ENCODE assay signal across 8 mouse cellular contexts in genomic region chr4:137593601-137594495, GRCm38 (mm10). TPM values are rescaled to one million over a fixed set of nuclear protein-coding genes. Genes with fewer than 3 reads are reported as not detected.
A peak's percentile ranks its signal among the peaks of the same experiment; 100 is the strongest.
DNase-seq lines count a peak whose midpoint lies in the region; ATAC-seq lines count a peak whose summit lies in the region.

Gene Usp48, plus strand, starts transcription at chr4:137593755.

- under 1% methylated on average over 92 of the region's 92 CpGs for WGBS in heart, embryonic 14.5 days
- under 1% methylated on average over 90 of the region's 92 CpGs for WGBS in liver, embryonic 13.5 days (ENCODE audit: insufficient replicate concordance)
- under 1% methylated on average over 92 of the region's 92 CpGs for WGBS in stomach, embryonic 16.5 days

- no peaks in the 10 kb centered on the region for H3K36me3 ChIP-seq in heart, embryonic 14.5 days (ENCODE audit: control insufficient read depth, insufficient read depth, low read length)
- H3K36me3 ChIP-seq in liver, embryonic 13.5 days: peaks cover 8% of the 10 kb centered on the region; the same call in 1 of the 2 replicates
- H3K36me3 ChIP-seq in stomach, embryonic 16.5 days (ENCODE audit: control insufficient read depth, insufficient read depth, low read length): no peaks in the 10 kb centered on the region

- peak within 1 kb of the TSS; percentile 98 to 100 for H3K27ac ChIP-seq in heart, embryonic 14.5 days (replicated peaks in 1 of 2; ENCODE audit: control insufficient read depth in 1 of 2, insufficient read depth in 1 of 2, low read depth in 2 of 2, low read length in 2 of 2)
- peak within 1 kb of the TSS; percentile 99 for H3K27ac ChIP-seq in liver, embryonic 13.5 days
- peak within 1 kb of the TSS; percentile 98 for H3K27ac ChIP-seq in stomach, embryonic 16.5 days (ENCODE audit: low read length)

- DNase-seq in c-Kit-negative CD71-positive TER-119-positive erythroid progenitor cells, embryonic 14.5 days (ENCODE audit: low read depth, low spot score): peak; percentile 94
- peak; percentile 90 for DNase-seq in fibroblast of lung, adult 2 months (ENCODE audit: low read depth)
- DNase-seq in kidney, postnatal 14 days: peak; percentile 99
- DNase-seq in liver, embryonic 13.5 days: peak; percentile 97
- peak; percentile 98 for DNase-seq in neural tube, embryonic 10.5 days (ENCODE audit: extremely low spot score, low spot score)

- H3K4me2 ChIP-seq in heart, embryonic 14.5 days (ENCODE audit: low read length): peak within 1 kb of the TSS; percentile 92
- peak within 1 kb of the TSS; percentile 85 for H3K4me2 ChIP-seq in liver, embryonic 13.5 days
- H3K4me2 ChIP-seq in stomach, embryonic 16.5 days (ENCODE audit: low read depth, low read length): peak within 1 kb of the TSS; percentile 82

- H3K27me3 ChIP-seq in heart, embryonic 14.5 days (ENCODE audit: control insufficient read depth, insufficient read depth, low read length): no peaks in the 10 kb centered on the region
- H3K27me3 ChIP-seq in liver, embryonic 13.5 days: no peaks in the 10 kb centered on the region
- no peaks in the 10 kb centered on the region for H3K27me3 ChIP-seq in stomach, embryonic 16.5 days (ENCODE audit: control insufficient read depth, insufficient read depth, low read length)

- H3K4me3 ChIP-seq in heart, embryonic 14.5 days (ENCODE audit: control insufficient read depth in 1 of 2, insufficient read depth in 1 of 2, low read depth in 1 of 2, low read length in 2 of 2): peak within 1 kb of the TSS; percentile 90 to 98
- H3K4me3 ChIP-seq in liver, embryonic 13.5 days (replicated peaks): peak within 1 kb of the TSS; percentile 94
- peak within 1 kb of the TSS; percentile 90 for H3K4me3 ChIP-seq in stomach, embryonic 16.5 days (replicated peaks; ENCODE audit: low read length)

- peaks cover 5 to 15% of the 10 kb centered on the region in 2 experiments; a peak in 3 of 4 replicates for H3K4me1 ChIP-seq in heart, embryonic 14.5 days (ENCODE audit: control insufficient read depth in 2 of 2, insufficient read depth in 2 of 2, low read length in 2 of 2)
- peaks cover 39% of the 10 kb centered on the region for H3K4me1 ChIP-seq in liver, embryonic 13.5 days (replicated peaks)
- H3K4me1 ChIP-seq in stomach, embryonic 16.5 days (ENCODE audit: control insufficient read depth, insufficient read depth, low read length): peaks cover 14% of the 10 kb centered on the region

- peak; percentile 89 for ATAC-seq in CD4-positive, CD25-positive, alpha-beta regulatory T cell, adult 4 months
- peak; percentile 91 for ATAC-seq in heart, embryonic 14.5 days (ENCODE audit: insufficient number of reproducible peaks, insufficient read depth, low FRiP score, low read depth)
- ATAC-seq in liver, embryonic 13.5 days (ENCODE audit: low read depth): peak; percentile 89
- ATAC-seq in stomach, embryonic 16.5 days (ENCODE audit: insufficient read depth, low FRiP score): peak; percentile 95

- no peaks in the 10 kb centered on the region for H3K9me3 ChIP-seq in heart, embryonic 14.5 days (ENCODE audit: control insufficient read depth, low read length)
- no peaks in the 10 kb centered on the region for H3K9me3 ChIP-seq in liver, embryonic 13.5 days (replicated peaks)
- no peaks in the 10 kb centered on the region for H3K9me3 ChIP-seq in stomach, embryonic 16.5 days (replicated peaks; ENCODE audit: control insufficient read depth, low read length)

- H3K9ac ChIP-seq in heart, embryonic 14.5 days (ENCODE audit: low read length): peak within 1 kb of the TSS; percentile 91
- peak within 1 kb of the TSS; percentile 89 for H3K9ac ChIP-seq in liver, embryonic 13.5 days
- peak within 1 kb of the TSS; percentile 85 for H3K9ac ChIP-seq in stomach, embryonic 16.5 days (ENCODE audit: low read length)

RNA-seq across cellular contexts. Expression of gene Usp48, which starts in this region (rescaled TPM):
- 10 to 100 TPM; 41.9 to 62.2 TPM for polyA plus RNA-seq in CD4-positive, CD25-positive, alpha-beta regulatory T cell, adult 4 months (2017; shearing (Covaris generic))
- 32.1 and 39.5 TPM in 2 replicates for polyA plus RNA-seq in heart, embryonic 14.5 days (2014; fragmentation: Nextera tagmentation; extraction: Ambion mirVana)
- 36.0 and 44.6 TPM in 2 replicates for polyA plus RNA-seq in liver, embryonic 13.5 days (2015; fragmentation: Nextera tagmentation; extraction: Ambion mirVana)
- 55.8 and 58.3 TPM in 2 replicates for polyA plus RNA-seq in stomach, embryonic 16.5 days (2015; fragmentation: Nextera tagmentation; extraction: Ambion mirVana)

Comparison
In these comparisons a context has a peak if more than half of its experiments do, and no peak if none do; other contexts are left out.
1. Peak in every context shown above with its lines: DNase-seq, ATAC-seq, H3K4me3 ChIP-seq and H3K27ac ChIP-seq.